Mouse (Mus musculus): ENCODE results near the gene Ptpn4. TPM values are rescaled to one million over a fixed set of nuclear protein-coding genes. Genes with fewer than 3 reads are reported as not detected.

The Ptpn4 gene
- polyA plus RNA-seq, 1 experiment from 2014 or later: 2.9 TPM

DNA sequence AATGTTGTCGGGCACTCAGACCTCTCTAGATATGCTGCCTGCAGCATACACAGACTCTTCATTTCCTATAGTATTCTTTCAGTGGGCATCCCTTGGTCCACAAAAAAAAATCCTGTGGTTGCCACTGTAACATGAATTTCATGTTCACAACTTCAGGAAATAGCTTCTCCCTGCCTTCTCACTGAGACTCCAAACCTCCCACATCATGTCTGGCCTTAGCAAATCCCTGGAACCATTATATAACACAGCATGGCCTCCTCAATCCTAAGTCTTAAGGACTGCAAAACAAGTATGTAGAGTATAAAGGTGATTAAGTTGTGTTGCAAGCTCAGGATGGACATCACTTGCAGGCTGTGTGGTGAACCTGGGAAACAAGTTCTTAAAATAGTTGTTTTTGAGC lies 102.6 kb downstream of the Ptpn4 start:
- 88% methylated on average over 1 of the region's 1 CpGs for WGBS
- no peak overlapping the region for H3K27ac ChIP-seq (ENCODE audit: low read length)
- no peak overlapping the region for H3K4me3 ChIP-seq (ENCODE audit: low read length)
- no peak for ATAC-seq
- no peaks in the 10 kb centered on the region for H3K9me3 ChIP-seq (ENCODE audit: control insufficient read depth, low read length)
- peaks cover under 1% of the 10 kb centered on the region; the same call in 1 of the 2 replicates for H3K36me3 ChIP-seq (ENCODE audit: control insufficient read depth, insufficient read depth, low read length)
- H3K9ac ChIP-seq (ENCODE audit: low read depth, low read length): no peak overlapping the region
- H3K4me2 ChIP-seq (ENCODE audit: low read depth, low read length): no peak overlapping the region
- H3K4me1 ChIP-seq (ENCODE audit: control insufficient read depth, insufficient read depth, low read length): no peaks in the 10 kb centered on the region
- H3K27me3 ChIP-seq (replicated peaks; ENCODE audit: control insufficient read depth, insufficient read depth, low read length): no peaks in the 10 kb centered on the region

DNA sequence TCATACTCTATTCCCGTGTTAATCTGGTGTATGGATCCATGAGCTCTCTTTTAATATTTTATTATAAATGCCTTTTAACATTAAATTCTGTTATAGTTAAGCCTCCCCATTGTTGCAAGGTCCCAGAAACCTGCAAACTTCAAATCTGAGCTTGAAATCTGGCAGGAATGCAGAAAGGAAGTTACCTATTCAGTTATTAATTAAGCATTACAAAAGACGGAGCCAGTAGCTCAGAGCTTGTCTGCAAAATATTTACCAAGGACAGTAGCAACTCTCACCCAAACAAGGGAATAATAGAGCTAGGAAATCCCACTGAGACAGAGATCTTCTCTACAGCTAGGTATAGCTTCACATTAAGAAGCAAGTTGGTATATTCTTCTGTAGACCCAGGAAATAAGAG lies 106.2 kb downstream of the Ptpn4 start:
- H3K4me1 ChIP-seq (ENCODE audit: control insufficient read depth, insufficient read depth, low read length): no peaks in the 10 kb centered on the region
- no peak overlapping the region for H3K4me3 ChIP-seq (ENCODE audit: low read length)
- 91% methylated on average over 2 of the region's 2 CpGs for WGBS
- no peaks in the 10 kb centered on the region for H3K36me3 ChIP-seq (ENCODE audit: control insufficient read depth, insufficient read depth, low read length)
- no peak overlapping the region for H3K4me2 ChIP-seq (ENCODE audit: low read depth, low read length)
- no peaks in the 10 kb centered on the region for H3K27me3 ChIP-seq (replicated peaks; ENCODE audit: control insufficient read depth, insufficient read depth, low read length)
- H3K27ac ChIP-seq (ENCODE audit: low read length): no peak overlapping the region
- no peak overlapping the region for H3K9ac ChIP-seq (ENCODE audit: low read depth, low read length)
- no peaks in the 10 kb centered on the region for H3K9me3 ChIP-seq (ENCODE audit: control insufficient read depth, low read length)
- no peak for ATAC-seq

DNA sequence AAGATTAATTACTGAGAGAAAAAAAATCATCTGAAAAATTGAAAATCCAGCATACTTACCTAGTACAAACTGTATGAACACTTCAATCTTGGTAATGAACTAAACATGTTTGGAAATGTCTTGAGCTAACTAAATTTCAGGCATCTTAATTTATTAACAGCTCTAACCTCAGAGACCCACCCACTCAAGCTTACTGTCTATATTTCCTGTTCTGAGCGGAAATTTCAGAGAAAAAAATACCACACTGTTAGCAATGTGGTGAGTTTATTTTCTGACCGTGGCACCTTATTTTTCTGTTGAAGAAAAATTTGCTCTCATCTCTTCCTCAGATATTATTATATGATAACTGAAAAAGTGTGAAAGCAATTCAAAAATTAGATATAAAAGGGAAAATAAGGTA lies 124.4 kb downstream of the Ptpn4 start:
- Histone ChIP-seq H3K4me1 (ENCODE audit: control insufficient read depth, insufficient read depth, low read length) (no peaks in the 10 kb centered on the region), H3K27me3 (replicated peaks; ENCODE audit: control insufficient read depth, insufficient read depth, low read length) (no peaks in the 10 kb centered on the region)
- 75% methylated on average over 2 of the region's 2 CpGs for WGBS

DNA sequence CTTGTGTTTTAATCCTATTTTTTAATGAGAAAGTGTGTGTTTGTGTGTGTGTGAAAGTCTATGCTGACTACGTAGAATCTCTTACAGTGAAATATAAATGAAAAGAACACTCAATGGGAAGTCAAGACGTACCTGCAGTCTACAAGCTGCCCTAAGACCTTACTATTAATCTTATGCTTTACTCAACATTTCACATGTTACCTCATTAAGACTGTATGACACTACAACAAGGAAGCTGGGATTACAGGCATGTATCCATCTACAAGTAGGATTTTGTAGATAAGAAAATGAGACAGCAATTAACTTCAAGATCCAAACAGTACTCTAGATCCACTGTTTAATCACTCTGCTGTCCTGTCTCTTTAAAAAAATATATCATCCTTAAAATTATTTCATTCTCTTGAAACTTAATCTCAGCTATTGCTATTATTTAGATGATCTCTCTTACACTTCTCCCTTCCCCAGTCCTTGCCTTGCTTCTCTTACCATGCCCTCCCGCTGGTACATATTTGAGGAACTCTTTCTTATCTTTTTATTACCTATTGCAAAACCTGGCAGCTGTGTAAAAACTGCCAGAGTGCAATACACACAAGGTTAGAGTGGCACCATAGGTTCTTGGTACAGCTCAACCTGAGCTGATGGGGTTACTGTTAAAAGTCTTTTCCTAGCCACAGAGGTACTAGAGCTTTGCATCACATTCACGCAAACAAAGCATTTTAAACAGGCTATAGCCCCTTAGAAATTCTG lies 130.8 kb downstream of the Ptpn4 start:
- Histone ChIP-seq H3K27me3 (replicated peaks; ENCODE audit: control insufficient read depth, insufficient read depth, low read length) (no peaks in the 10 kb centered on the region), H3K9me3 (ENCODE audit: control insufficient read depth, low read length) (no peaks in the 10 kb centered on the region), H3K4me3 (ENCODE audit: low read length) (no peak overlapping the region), H3K4me2 (ENCODE audit: low read depth, low read length) (no peak overlapping the region), H3K4me1 (ENCODE audit: control insufficient read depth, insufficient read depth, low read length) (no peaks in the 10 kb centered on the region), H3K27ac (ENCODE audit: low read length) (no peak overlapping the region), H3K9ac (ENCODE audit: low read depth, low read length) (no peak overlapping the region), H3K36me3 (ENCODE audit: control insufficient read depth, insufficient read depth, low read length) (no peaks in the 10 kb centered on the region)
- WGBS: 74% methylated on average over 4 of the region's 4 CpGs
- peak; percentile 94 for ATAC-seq

More for the DNA sequence above, 124.4 kb downstream of the Ptpn4 start:
- ATAC-seq: no peak
- Histone ChIP-seq H3K27ac (ENCODE audit: low read length) (no peak overlapping the region), H3K4me2 (ENCODE audit: low read depth, low read length) (no peak overlapping the region), H3K4me3 (ENCODE audit: low read length) (no peak overlapping the region), H3K9ac (ENCODE audit: low read depth, low read length) (no peak overlapping the region), H3K36me3 (ENCODE audit: control insufficient read depth, insufficient read depth, low read length) (no peaks in the 10 kb centered on the region), H3K9me3 (ENCODE audit: control insufficient read depth, low read length) (no peaks in the 10 kb centered on the region)

DNA sequence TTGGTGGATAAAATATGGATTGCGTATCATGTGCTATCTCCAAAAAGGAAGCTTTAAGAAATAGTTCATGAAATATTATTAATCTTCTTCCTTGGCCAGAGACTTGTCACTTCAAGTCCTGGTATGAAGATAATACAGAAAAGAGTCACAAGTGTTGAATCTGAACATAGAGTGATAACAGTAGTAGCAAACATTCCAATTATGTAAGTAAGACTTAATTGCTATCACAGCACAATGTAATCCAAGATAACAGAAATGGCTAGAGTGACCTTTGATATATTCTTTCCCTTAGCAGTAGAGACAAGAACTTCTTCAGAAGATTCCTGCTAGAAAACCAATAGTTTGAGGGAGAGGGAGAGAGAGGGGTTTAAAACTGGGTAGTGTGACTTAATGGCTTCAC lies 140.6 kb downstream of the Ptpn4 start:
- Histone ChIP-seq H3K36me3 (ENCODE audit: control insufficient read depth, insufficient read depth, low read length) (no peaks in the 10 kb centered on the region), H3K9me3 (ENCODE audit: control insufficient read depth, low read length) (no peaks in the 10 kb centered on the region), H3K9ac (ENCODE audit: low read depth, low read length) (no peak overlapping the region), H3K4me2 (ENCODE audit: low read depth, low read length) (no peak overlapping the region), H3K27ac (ENCODE audit: low read length) (no peak overlapping the region), H3K27me3 (replicated peaks; ENCODE audit: control insufficient read depth, insufficient read depth, low read length) (no peaks in the 10 kb centered on the region), H3K4me3 (ENCODE audit: low read length) (no peak overlapping the region), H3K4me1 (ENCODE audit: control insufficient read depth, insufficient read depth, low read length) (no peaks in the 10 kb centered on the region)
- peak; percentile 55; the same call in 1 of the 2 replicates for ATAC-seq
- 93% methylated on average over 1 of the region's 1 CpGs for WGBS

DNA sequence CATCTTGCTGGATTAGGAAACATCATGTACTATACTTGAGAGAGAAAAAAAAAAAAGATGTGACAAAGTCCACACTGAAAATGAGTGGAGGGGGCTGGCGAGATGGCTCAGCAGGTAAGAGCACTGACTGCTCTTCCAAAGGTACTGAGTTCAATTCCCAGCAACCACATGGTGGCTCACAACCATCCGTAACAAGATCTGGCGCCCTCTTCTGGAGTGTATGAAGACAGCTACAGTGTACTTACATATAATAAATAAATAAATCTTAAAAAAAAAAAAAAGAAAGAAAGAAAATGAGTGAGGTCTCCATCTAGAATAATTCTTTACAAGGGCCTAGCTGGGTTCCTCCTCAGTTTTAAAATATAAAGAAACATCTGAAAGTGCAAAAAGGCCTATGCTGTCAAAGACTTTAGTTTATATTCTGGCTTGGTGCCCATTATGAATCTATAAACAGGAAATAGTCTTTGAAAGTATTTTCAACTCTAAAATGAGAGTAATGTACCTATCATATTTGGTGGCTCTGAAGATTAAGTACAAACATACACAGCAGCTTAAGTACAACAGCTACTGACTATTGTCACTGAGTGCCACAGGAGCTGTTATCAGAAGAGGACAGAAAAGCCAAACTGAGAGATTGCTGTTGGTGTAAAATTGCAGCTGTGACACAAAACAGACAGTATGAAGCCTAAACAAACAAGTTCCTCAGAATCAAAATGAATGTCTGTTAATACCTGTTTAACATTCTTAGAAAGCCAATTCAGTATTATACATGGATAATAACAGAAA lies 151.4 kb downstream of the Ptpn4 start:
- Histone ChIP-seq H3K4me3 (ENCODE audit: low read length) (no peak overlapping the region), H3K9me3 (ENCODE audit: control insufficient read depth, low read length) (no peaks in the 10 kb centered on the region), H3K27ac (ENCODE audit: low read length) (no peak overlapping the region), H3K4me1 (ENCODE audit: control insufficient read depth, insufficient read depth, low read length) (no peaks in the 10 kb centered on the region), H3K9ac (ENCODE audit: low read depth, low read length) (no peak overlapping the region), H3K36me3 (ENCODE audit: control insufficient read depth, insufficient read depth, low read length) (no peaks in the 10 kb centered on the region), H3K27me3 (replicated peaks; ENCODE audit: control insufficient read depth, insufficient read depth, low read length) (no peaks in the 10 kb centered on the region), H3K4me2 (ENCODE audit: low read depth, low read length) (no peak overlapping the region)
- ATAC-seq: no peak
- 78% methylated on average over 3 of the region's 3 CpGs for WGBS

DNA sequence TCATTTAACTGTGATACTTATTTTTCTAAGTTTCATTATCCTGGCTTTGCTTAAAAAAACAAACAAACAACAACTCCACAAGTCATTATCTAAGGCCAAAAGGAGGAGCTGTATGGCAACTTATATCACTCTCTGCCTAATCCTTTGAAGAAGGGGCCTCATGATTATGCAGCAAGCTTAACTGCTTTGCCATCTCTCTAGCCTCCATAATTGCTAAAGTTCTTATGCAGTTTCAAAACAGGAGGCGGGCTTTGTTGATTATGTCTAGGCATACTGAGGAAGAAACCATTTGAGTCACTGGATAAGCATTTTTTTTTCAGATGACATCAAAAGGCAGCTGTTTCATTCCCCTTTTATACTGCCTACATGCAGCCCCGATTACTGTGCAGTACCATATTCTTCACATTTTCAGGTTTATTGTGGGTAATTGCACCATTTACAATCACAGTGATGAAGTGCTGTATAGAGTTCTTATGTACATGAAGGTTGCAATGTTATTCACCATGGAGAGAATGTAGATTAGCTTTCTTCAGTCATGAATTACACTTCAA lies 155.7 kb downstream of the Ptpn4 start:
- no peak overlapping the region for H3K27ac ChIP-seq (ENCODE audit: low read length)
- 68% methylated on average over 2 of the region's 2 CpGs for WGBS
- no peak overlapping the region for H3K9ac ChIP-seq (ENCODE audit: low read depth, low read length)

DNA sequence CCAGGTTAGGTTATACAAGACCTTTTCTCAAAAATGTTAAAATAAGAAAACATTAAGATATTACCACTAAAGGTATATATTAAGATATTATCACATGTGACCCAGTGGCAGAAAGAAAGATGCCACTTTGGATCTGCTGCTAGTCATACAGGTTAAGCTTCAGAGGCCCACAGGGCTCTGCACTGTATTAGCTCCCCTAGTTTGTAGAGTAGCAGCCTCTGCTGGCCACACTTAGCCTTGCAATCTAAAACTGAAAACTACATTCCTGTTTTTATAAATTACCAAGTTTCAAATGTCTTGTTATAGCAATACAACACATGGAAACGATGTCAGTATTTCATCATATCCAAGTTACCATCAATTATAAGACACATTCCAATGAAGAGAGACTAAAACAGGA lies 162.4 kb downstream of the Ptpn4 start:
- Histone ChIP-seq H3K27me3 (replicated peaks; ENCODE audit: control insufficient read depth, insufficient read depth, low read length) (no peaks in the 10 kb centered on the region), H3K36me3 (ENCODE audit: control insufficient read depth, insufficient read depth, low read length) (0 out of 2 replicates have a peak, but pooled peaks cover 3% of the 10 kb centered on the region), H3K4me2 (ENCODE audit: low read depth, low read length) (no peak overlapping the region), H3K9me3 (ENCODE audit: control insufficient read depth, low read length) (no peaks in the 10 kb centered on the region), H3K4me1 (ENCODE audit: control insufficient read depth, insufficient read depth, low read length) (no peaks in the 10 kb centered on the region), H3K27ac (ENCODE audit: low read length) (no peak overlapping the region), H3K9ac (ENCODE audit: low read depth, low read length) (no peak overlapping the region), H3K4me3 (ENCODE audit: low read length) (no peak overlapping the region)
- 67% methylated on average over 1 of the region's 1 CpGs for WGBS
- peak; percentile 64; the same call in 1 of the 2 replicates for ATAC-seq

More for the DNA sequence above, 155.7 kb downstream of the Ptpn4 start:
- no peak for ATAC-seq
- no peaks in the 10 kb centered on the region for H3K36me3 ChIP-seq (ENCODE audit: control insufficient read depth, insufficient read depth, low read length)
- no peak overlapping the region for H3K4me2 ChIP-seq (ENCODE audit: low read depth, low read length)
- H3K4me1 ChIP-seq (ENCODE audit: control insufficient read depth, insufficient read depth, low read length): no peaks in the 10 kb centered on the region
- H3K9me3 ChIP-seq (ENCODE audit: control insufficient read depth, low read length): no peaks in the 10 kb centered on the region
- no peaks in the 10 kb centered on the region for H3K27me3 ChIP-seq (replicated peaks; ENCODE audit: control insufficient read depth, insufficient read depth, low read length)
- no peak overlapping the region for H3K4me3 ChIP-seq (ENCODE audit: low read length)

DNA sequence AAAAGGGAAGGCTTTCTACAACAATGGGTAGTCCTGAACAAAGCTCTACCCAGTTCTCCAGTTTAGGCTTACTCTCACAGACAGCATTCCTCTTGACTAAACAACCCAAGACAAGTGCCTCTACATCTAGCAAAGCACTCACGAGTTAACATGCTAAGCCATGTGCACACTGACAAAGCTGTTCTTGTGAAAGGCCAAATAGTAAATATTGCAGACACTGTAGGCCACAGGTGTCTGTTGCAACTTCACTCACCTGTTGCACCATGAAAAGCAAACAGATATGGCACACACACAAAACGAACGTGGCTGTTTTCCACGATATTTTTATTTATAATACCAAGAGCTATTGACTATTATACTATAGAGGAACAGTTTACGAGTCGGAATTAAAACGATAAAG lies 170.5 kb downstream of the Ptpn4 start:
- ATAC-seq: no peak
- WGBS: 90% methylated on average over 7 of the region's 7 CpGs
- no peak overlapping the region for H3K9ac ChIP-seq (ENCODE audit: low read depth, low read length)

More for the DNA sequence above, 170.5 kb downstream of the Ptpn4 start:
- no peaks in the 10 kb centered on the region for H3K27me3 ChIP-seq (replicated peaks; ENCODE audit: control insufficient read depth, insufficient read depth, low read length)
- no peaks in the 10 kb centered on the region for H3K9me3 ChIP-seq (ENCODE audit: control insufficient read depth, low read length)
- no peak overlapping the region for H3K4me3 ChIP-seq (ENCODE audit: low read length)
- H3K27ac ChIP-seq (ENCODE audit: low read length): no peak overlapping the region
- no peak overlapping the region for H3K4me2 ChIP-seq (ENCODE audit: low read depth, low read length)
- H3K4me1 ChIP-seq (ENCODE audit: control insufficient read depth, insufficient read depth, low read length): no peaks in the 10 kb centered on the region
- H3K36me3 ChIP-seq (ENCODE audit: control insufficient read depth, insufficient read depth, low read length): no peaks in the 10 kb centered on the region

Data from intestine, embryonic 16.5 days (tissue).